Mouse (Mus musculus) cerebellum, adult (tissue): ENCODE results near the gene Hspb9.

Source experiments
- ATAC-seq: cut with Nextera tagmentation; 2 replicates; pipeline ENCODE4 v1.9.2; 2017; ENCODE audit warnings: mild to moderate bottlenecking, moderate library complexity, mixed read lengths; ENCODE audit not compliant: insufficient number of reproducible peaks, low FRiP score, low TSS enrichment

Hspb9 gene

GRCm38 (mm10) chr11:100756476-100756875, 42.8 kb downstream of the Hspb9 start:
- ATAC-seq: no peak

DNA sequence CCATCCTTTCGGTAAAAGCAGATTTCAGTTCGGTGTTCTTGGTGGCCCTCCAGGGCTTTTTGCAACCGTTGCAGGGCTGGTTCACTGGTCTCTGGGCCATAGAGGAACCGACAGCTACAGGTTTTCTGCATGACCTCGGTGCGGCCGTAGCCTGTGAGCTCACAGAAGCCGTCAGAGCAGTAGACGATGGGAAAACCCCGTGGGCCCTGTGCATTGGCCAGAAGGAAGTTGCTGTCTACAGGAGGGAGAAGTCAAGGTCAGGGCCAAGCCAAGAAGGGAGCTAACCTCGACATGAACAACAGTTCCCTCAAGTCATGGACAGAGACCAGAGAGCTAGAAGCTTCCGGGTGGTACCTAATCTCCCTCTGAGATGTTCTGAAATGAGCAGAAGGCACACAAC, 43.9 kb downstream of the Hspb9 start:
- no peak for ATAC-seq

- ATAC-seq: no peak
These were observed 45.3 kb downstream of the Hspb9 start for GRCm38 (mm10) chr11:100758707-100759610.

DNA sequence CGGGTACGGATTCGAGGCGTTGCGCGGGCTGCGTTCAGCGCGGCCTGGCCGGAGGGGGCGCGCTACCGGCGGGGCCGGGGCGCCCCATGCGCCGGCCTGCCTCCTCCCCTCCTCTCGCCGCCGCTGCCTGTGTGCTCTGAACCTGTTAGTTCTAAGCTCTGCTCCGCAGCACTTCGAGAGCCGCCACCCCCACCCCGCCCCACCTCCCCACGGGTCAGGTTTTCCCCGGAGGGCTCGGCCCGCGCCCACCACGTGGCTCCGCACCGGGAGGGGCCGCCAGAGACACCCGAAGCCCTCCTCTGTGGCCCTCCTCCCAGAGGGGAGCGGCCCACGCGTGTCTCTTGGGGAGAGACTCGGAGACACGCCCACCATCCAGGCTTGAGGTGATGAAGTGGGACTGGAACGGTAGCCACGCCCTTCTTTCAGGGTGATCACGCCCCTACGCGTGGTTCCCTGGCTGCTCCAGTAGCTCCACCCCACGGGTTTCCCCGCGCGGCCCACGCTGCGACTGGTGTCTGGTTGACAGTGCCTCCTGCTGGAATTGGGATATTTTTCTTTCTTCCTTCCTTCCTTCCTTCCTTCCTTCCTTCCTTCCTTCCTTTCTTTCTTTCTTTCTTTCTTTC, 46.1 kb downstream of the Hspb9 start, which contains the start of gene Kcnh4:
Kcnh4 (minus strand) TSS at position 332 of the 623 bp plus-strand sequence.
- ATAC-seq: no peak

GRCm38 (mm10) chr11:100761547-100762045, 47.9 kb downstream of the Hspb9 start:
- peak; percentile 85; the same call in 1 of the 2 replicates for ATAC-seq

DNA sequence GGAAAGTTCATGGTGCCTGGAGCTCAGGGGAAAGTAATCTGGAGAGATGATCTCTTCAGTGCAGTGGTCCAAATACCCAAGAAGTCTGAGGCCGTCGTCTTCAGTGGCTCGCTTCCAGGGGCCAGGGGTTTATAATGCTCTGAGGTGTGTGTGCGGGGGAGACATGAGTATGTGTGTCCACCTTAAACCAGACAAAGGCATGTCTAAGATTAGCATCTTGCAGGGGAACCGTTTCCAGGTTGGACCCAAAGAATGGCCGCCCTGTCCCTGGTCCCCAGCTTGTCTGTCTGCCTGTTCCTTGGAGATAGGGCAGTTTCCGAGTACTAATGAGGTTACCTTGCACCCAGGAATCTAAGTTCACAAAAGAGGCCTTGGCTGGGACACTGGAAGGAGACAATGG, 49.2 kb downstream of the Hspb9 start, which contains the start of gene Hcrt:
Hcrt (minus strand) TSS at position 101 of the 400 bp plus-strand sequence.
- ATAC-seq: no peak
